Mouse (Mus musculus): ENCODE results near the gene Nipsnap2. TPM values are rescaled to one million over a fixed set of nuclear protein-coding genes. Genes with fewer than 3 reads are reported as not detected.

Gene Nipsnap2
- polyA plus RNA-seq (2014; fragmentation: Illumina TruSeq; extraction: RNeasy Lipid Tissue Mini Kit (QIAGEN cat#74804); ENCODE audit: low read depth, low replicate concordance), result 112 TPM

GRCm38 (mm10) chr5:129724834-129725773, at the start of gene Nipsnap2:
Gene Nipsnap2, plus strand, starts transcription at chr5:129725063.

DNA sequence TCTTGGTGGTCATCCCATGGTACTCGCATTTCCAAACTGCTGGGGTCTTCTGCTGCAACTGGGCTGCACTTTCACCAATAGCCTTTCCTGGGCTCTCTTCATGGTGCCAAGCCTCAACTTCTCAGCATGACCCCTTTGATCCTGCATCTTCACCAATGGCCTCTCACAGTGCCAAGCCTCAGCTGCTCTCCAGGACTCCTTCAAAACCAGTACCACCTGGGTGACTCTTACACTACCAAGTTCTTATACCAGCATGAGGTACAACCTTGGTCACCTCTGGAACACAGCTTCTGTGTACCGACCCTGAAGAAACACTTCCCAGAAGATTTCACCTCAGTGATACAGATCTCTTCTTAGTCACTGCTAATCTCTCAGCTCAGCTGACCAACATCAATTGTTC, 16.5 kb upstream of the Nipsnap2 start, which contains the start of gene Sept14:
Gene Sept14 (minus strand): TSS at position 101 of the 400 bp plus-strand sequence.

DNA sequence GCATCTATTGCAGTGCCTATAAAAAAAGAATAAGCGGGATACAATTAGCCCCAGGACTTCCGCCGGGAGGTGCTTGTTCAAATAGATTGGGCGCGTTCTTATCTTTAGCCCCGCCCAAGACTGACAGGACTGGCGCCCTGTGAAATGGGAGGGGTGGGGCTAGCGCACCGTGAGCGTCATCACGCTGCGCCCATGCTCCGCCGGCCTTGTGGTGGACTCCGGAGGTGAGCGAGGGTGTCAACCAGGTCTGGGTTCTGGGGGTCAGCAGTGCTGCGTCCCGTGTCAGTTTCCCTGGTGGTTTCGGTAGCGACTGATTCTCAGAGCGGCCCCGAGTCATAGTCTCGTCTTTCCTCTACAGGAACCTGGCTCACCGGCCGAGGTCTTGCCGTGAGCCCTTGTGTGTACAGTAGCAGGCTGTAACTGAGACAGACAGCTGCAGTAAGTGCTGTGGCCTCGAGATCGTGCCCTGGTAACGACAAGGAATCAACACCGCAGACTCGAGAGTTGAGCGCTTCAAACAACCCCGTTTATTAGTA, 9.5 kb upstream of the Nipsnap2 start, which contains the start of gene Mrps17:
Gene Mrps17 (plus strand): TSS at position 172 of the 536 bp plus-strand sequence.

GRCm38 (mm10) chr5:129786818-129787790, 62.2 kb downstream of the Nipsnap2 start, which contains the start of gene Psph:
Gene Psph, minus strand, starts transcription at chr5:129787449.

Other genes starting within 250 kb of the Nipsnap2 start
- 34.4 TPM for gene Sfswap, start 223.8 kb upstream of the Nipsnap2 start, polyA plus RNA-seq (2014; fragmentation: Illumina TruSeq; extraction: RNeasy Lipid Tissue Mini Kit (QIAGEN cat#74804); ENCODE audit: low read depth, low replicate concordance)
- gene Mmp17, start 140.9 kb upstream of the Nipsnap2 start, polyA plus RNA-seq (2014; fragmentation: Illumina TruSeq; extraction: RNeasy Lipid Tissue Mini Kit (QIAGEN cat#74804); ENCODE audit: low read depth, low replicate concordance), result 0.12 TPM
- 5.6 TPM for gene Zfp11, start 55.0 kb upstream of the Nipsnap2 start, polyA plus RNA-seq (2014; fragmentation: Illumina TruSeq; extraction: RNeasy Lipid Tissue Mini Kit (QIAGEN cat#74804); ENCODE audit: low read depth, low replicate concordance)
- not detected for gene Sept14, start 16.6 kb upstream of the Nipsnap2 start, polyA plus RNA-seq (2014; fragmentation: Illumina TruSeq; extraction: RNeasy Lipid Tissue Mini Kit (QIAGEN cat#74804); ENCODE audit: low read depth, low replicate concordance)
- 79.6 TPM for gene Mrps17, start 9.6 kb upstream of the Nipsnap2 start, polyA plus RNA-seq (2014; fragmentation: Illumina TruSeq; extraction: RNeasy Lipid Tissue Mini Kit (QIAGEN cat#74804); ENCODE audit: low read depth, low replicate concordance)
- gene Psph, start 62.4 kb downstream of the Nipsnap2 start, polyA plus RNA-seq (2014; fragmentation: Illumina TruSeq; extraction: RNeasy Lipid Tissue Mini Kit (QIAGEN cat#74804); ENCODE audit: low read depth, low replicate concordance), result 6.0 TPM
- 4.7 TPM for gene Sumf2, start 121.9 kb downstream of the Nipsnap2 start, polyA plus RNA-seq (2014; fragmentation: Illumina TruSeq; extraction: RNeasy Lipid Tissue Mini Kit (QIAGEN cat#74804); ENCODE audit: low read depth, low replicate concordance)
- 802 TPM for gene Chchd2, start 162.4 kb downstream of the Nipsnap2 start, polyA plus RNA-seq (2014; fragmentation: Illumina TruSeq; extraction: RNeasy Lipid Tissue Mini Kit (QIAGEN cat#74804); ENCODE audit: low read depth, low replicate concordance)
- 1.6 TPM for gene Zbed5, start 170.7 kb downstream of the Nipsnap2 start, polyA plus RNA-seq (2014; fragmentation: Illumina TruSeq; extraction: RNeasy Lipid Tissue Mini Kit (QIAGEN cat#74804); ENCODE audit: low read depth, low replicate concordance)
- gene Phkg1, start 173.5 kb downstream of the Nipsnap2 start, polyA plus RNA-seq (2014; fragmentation: Illumina TruSeq; extraction: RNeasy Lipid Tissue Mini Kit (QIAGEN cat#74804); ENCODE audit: low read depth, low replicate concordance), result 1.7 TPM
- 8.9 TPM for gene Nupr1l, start 183.5 kb downstream of the Nipsnap2 start, polyA plus RNA-seq (2014; fragmentation: Illumina TruSeq; extraction: RNeasy Lipid Tissue Mini Kit (QIAGEN cat#74804); ENCODE audit: low read depth, low replicate concordance)
- 67.8 TPM for gene Vkorc1l1, start 216.9 kb downstream of the Nipsnap2 start, polyA plus RNA-seq (2014; fragmentation: Illumina TruSeq; extraction: RNeasy Lipid Tissue Mini Kit (QIAGEN cat#74804); ENCODE audit: low read depth, low replicate concordance)

Measured in adrenal gland, adult 10 weeks (tissue).